Mouse (Mus musculus): ENCODE measurements around the gene Asap3.

- no peak for TF ChIP-seq GATA1 (IDR thresholded peaks at IDR 0.05; ENCODE audit: borderline replicate concordance, low read length)
- no peak for TF ChIP-seq POLR2AphosphoS5 (IDR thresholded peaks at IDR 0.05; ENCODE audit: insufficient replicate concordance, low read depth, low read length)
- no peak for TF ChIP-seq CTCF (IDR thresholded peaks at IDR 0.05; ENCODE audit: low read depth, low read length)
Measured at GRCm38 (mm10) chr4:136242065-136242703, 36.0 kb downstream of the Asap3 start.
